Mouse (Mus musculus) ES-E14 (cell line): ENCODE results near the gene Ccdc157. TPM values are rescaled to one million over a fixed set of nuclear protein-coding genes. Genes with fewer than 3 reads are reported as not detected.

ENCODE experiments used
- DNase-seq: peaks from one replicate; pipeline ENCODE4 v3.0.0-alpha.2; 2013; ENCODE audit warnings: low read depth, low spot score
- H3K27ac ChIP-seq: 2 replicates; pipeline ENCODE4 v1.5.1; 2012; ENCODE audit warnings: low read depth, mild to moderate bottlenecking, low read length, moderate library complexity, mixed read lengths; ENCODE audit not compliant: poor library complexity, insufficient read depth, severe bottlenecking
- H3K36me3 ChIP-seq: 2 replicates; pipeline ENCODE4 v1.6.1; 2012; ENCODE audit warnings: mild to moderate bottlenecking, low read length, moderate library complexity, mixed read lengths; ENCODE audit not compliant: control insufficient read depth, poor library complexity, insufficient read depth, severe bottlenecking
- H3K4me1 ChIP-seq, 2 experiments: fragments of 150-350 bp in 1 of 2; sonication (generic) in 1 of 2; 2 replicates each; pipeline ENCODE4 v1.6.1; 2012; ENCODE audit warnings: low read length in 2 of 2, mild to moderate bottlenecking in 1 of 2, mixed read lengths in 1 of 2; ENCODE audit not compliant: control insufficient read depth in 2 of 2, insufficient read depth in 2 of 2, poor library complexity in 1 of 2
- H3K4me3 ChIP-seq, 2 experiments: fragments of 150-350 bp in 1 of 2; sonication (generic) in 1 of 2; 2 replicates each; pipeline ENCODE4 v1.5.1; 2012; ENCODE audit warnings: low read length in 2 of 2, low read depth in 1 of 2, mild to moderate bottlenecking in 1 of 2, mixed read lengths in 1 of 2; ENCODE audit not compliant: insufficient read depth in 1 of 2, poor library complexity in 1 of 2, severe bottlenecking in 1 of 2
- H3K9ac ChIP-seq: 2 replicates; pipeline ENCODE4 v1.6.1; 2012; ENCODE audit warnings: low read depth, mild to moderate bottlenecking, low read length, mixed read lengths; ENCODE audit not compliant: poor library complexity, insufficient read depth, severe bottlenecking
- H3K9me3 ChIP-seq: fragments of 150-350 bp; sonication (generic); 2 replicates; pipeline ENCODE4 v1.6.1; 2012; ENCODE audit warnings: low read depth, mild to moderate bottlenecking, low read length; ENCODE audit not compliant: control insufficient read depth, insufficient read depth
- CHD2 ChIP-seq: IDR thresholded peaks from 2 replicates; pipeline ENCODE4 v1.6.1; 2014; ENCODE audit warnings: mild to moderate bottlenecking, low read depth, low read length, inconsistent platforms
- HCFC1 ChIP-seq: IDR thresholded peaks from 2 replicates; pipeline ENCODE4 v1.6.1; 2012; ENCODE audit warnings: low read length, inconsistent platforms, borderline replicate concordance; ENCODE audit not compliant: insufficient read depth
- MAFK ChIP-seq: IDR thresholded peaks from 2 replicates; pipeline ENCODE4 v1.6.1; 2014; ENCODE audit warnings: mild to moderate bottlenecking, low read depth, low read length, inconsistent platforms; ENCODE audit not compliant: insufficient read depth
- ZC3H11A ChIP-seq: IDR thresholded peaks from 2 replicates; pipeline ENCODE4 v1.6.1; 2012; ENCODE audit warnings: low read depth, mild to moderate bottlenecking, inconsistent platforms, low read length, borderline replicate concordance
- ZNF384 ChIP-seq: IDR thresholded peaks from 2 replicates; pipeline ENCODE4 v1.6.1; 2012; ENCODE audit warnings: low read depth, low read length, inconsistent platforms
- in situ Hi-C, 2 experiments: fragments of 600-800 bp; cut with MboI; formaldehyde crosslinking; loops; one replicate each; pipeline ENCODE4 v1.15.1; 2025; ENCODE audit warnings: low sequenced_read_pairs in 2 of 2, inconsistent platforms in 1 of 2; ENCODE audit not compliant: unreplicated experiment in 2 of 2
- total RNA-seq: library from RNA; depleted of rRNA; stranded (reverse); fragments of 300-350 nt; gene quantifications from 2 replicates; pipeline ENCODE4 v1.2.3, GENCODE M21; 2012

Gene Ccdc157
- total RNA-seq, 1 experiment = 4.3 TPM

GRCm38 (mm10) chr11:4160758-4161480, 826 bp upstream of the Ccdc157 start:
- in situ Hi-C loops = no loop called here
- H3K4me1 ChIP-seq = peaks cover 0 to 2% of the 10 kb centered on the region in 2 experiments; a peak in 1 of 4 replicates
- H3K9me3 ChIP-seq = no peaks in the 10 kb centered on the region
- no peak for DNase-seq
- TF ChIP-seq CHD2 (no peak), HCFC1 (no peak), ZNF384 (no peak), MAFK (no peak), ZC3H11A (no peak)
- H3K27ac ChIP-seq = no peak overlapping the region
- H3K9ac ChIP-seq = peak overlapping the region; percentile 97
- peak overlapping the region; percentile 85 to 94 for H3K4me3 ChIP-seq
- peaks cover 36% of the 10 kb centered on the region for H3K36me3 ChIP-seq

GRCm38 (mm10) chr11:4158676-4159075, 1.4 kb downstream of the Ccdc157 start:
- in situ Hi-C loops = no loop called here
- H3K4me1 ChIP-seq = peaks cover 0 to 2% of the 10 kb centered on the region in 2 experiments; a peak in 1 of 4 replicates
- DNase-seq = no peak
- H3K27ac ChIP-seq = no peak overlapping the region
- no peak overlapping the region for H3K4me3 ChIP-seq
- H3K36me3 ChIP-seq = peaks cover 18% of the 10 kb centered on the region
- no peaks in the 10 kb centered on the region for H3K9me3 ChIP-seq
- no peak overlapping the region for H3K9ac ChIP-seq
- TF ChIP-seq ZC3H11A (no peak), MAFK (no peak)

GRCm38 (mm10) chr11:4155641-4156040, 4.5 kb downstream of the Ccdc157 start:
- no peaks in the 10 kb centered on the region for H3K9me3 ChIP-seq
- H3K36me3 ChIP-seq = no peaks in the 10 kb centered on the region
- TF ChIP-seq HCFC1 (no peak), CHD2 (no peak)
- H3K27ac ChIP-seq = no peak overlapping the region
- no peaks in the 10 kb centered on the region for H3K4me1 ChIP-seq
- H3K4me3 ChIP-seq = no peak overlapping the region
- DNase-seq = no peak
- in situ Hi-C loops = no loop called here
- no peak overlapping the region for H3K9ac ChIP-seq

GRCm38 (mm10) chr11:4153694-4154093, 6.4 kb downstream of the Ccdc157 start:
- no peak overlapping the region for H3K4me3 ChIP-seq
- no peaks in the 10 kb centered on the region for H3K36me3 ChIP-seq
- no peak for TF ChIP-seq HCFC1
- TF ChIP-seq MAFK = no peak
- no peak for TF ChIP-seq ZC3H11A
- no peak for TF ChIP-seq ZNF384
- TF ChIP-seq CHD2 = no peak
- no peak for DNase-seq
- no peaks in the 10 kb centered on the region for H3K4me1 ChIP-seq
- H3K9me3 ChIP-seq = no peaks in the 10 kb centered on the region
- no peak overlapping the region for H3K9ac ChIP-seq
- in situ Hi-C loops = no loop called here
- H3K27ac ChIP-seq = no peak overlapping the region

DNA sequence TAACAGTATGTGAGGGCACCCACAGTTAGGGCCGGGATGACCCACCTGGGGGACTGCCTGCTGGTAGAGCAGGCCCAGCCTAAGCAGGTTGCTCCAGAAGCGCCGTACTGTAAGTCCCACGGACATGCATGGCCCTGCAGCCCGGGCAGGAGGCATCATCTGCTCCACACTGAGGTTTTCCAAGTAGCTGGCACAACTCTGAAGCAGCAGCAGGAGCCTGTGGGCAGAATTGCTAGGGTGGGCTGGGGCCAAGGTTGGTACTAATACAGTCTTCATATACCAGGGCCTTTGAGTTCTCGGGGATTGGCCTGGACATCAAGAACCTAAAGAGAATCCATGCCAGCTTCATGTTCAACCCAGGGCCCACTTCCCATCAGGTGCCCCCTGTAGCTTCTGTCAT, 10.2 kb downstream of the Ccdc157 start:
- no peak for TF ChIP-seq ZC3H11A
- no peak for TF ChIP-seq HCFC1
- TF ChIP-seq ZNF384 = no peak
- no peak for TF ChIP-seq MAFK
- in situ Hi-C loops = no loop called here
- Histone ChIP-seq H3K4me3 (no peak overlapping the region), H3K36me3 (no peaks in the 10 kb centered on the region), H3K9me3 (no peaks in the 10 kb centered on the region), H3K9ac (no peak overlapping the region), H3K4me1 (no peaks in the 10 kb centered on the region), H3K27ac (no peak overlapping the region)
- no peak for DNase-seq
